Mouse (Mus musculus) activated CD4-positive, CD25-positive, alpha-beta regulatory T cell, adult 4 months (primary cell): Measurements from ENCODE around the gene Dmrtc1c1. TPM values are rescaled to one million over a fixed set of nuclear protein-coding genes. Genes with fewer than 3 reads are reported as not detected.
"Not testable (repeated sequence)": the region's sequence is repeated elsewhere in the genome, so short reads cannot be mapped to it uniquely, and the experiment has no call there.

Experiments used
- ATAC-seq: one replicate; pipeline ENCODE4 v1.8.0; 2017
- polyA plus RNA-seq, 2 experiments: library from polyadenylated mRNA; unstranded; fragments of 100-300 nt; shearing (Covaris generic); gene quantifications; one replicate each; pipeline ENCODE4 v1.2.1; 2017

The Dmrtc1c1 gene
- polyA plus RNA-seq, result not detected

- not testable (repeated sequence) for ATAC-seq
Measured at GRCm38 (mm10) chrX:102802663-102803062, at the start of gene Dmrtc1c1. TSS of gene Dmrtc1c1 (plus strand) at chrX:102802963.

- no peak for ATAC-seq
Measured at GRCm38 (mm10) chrX:102765878-102766277, 36.9 kb upstream of the Dmrtc1c1 start.

DNA sequence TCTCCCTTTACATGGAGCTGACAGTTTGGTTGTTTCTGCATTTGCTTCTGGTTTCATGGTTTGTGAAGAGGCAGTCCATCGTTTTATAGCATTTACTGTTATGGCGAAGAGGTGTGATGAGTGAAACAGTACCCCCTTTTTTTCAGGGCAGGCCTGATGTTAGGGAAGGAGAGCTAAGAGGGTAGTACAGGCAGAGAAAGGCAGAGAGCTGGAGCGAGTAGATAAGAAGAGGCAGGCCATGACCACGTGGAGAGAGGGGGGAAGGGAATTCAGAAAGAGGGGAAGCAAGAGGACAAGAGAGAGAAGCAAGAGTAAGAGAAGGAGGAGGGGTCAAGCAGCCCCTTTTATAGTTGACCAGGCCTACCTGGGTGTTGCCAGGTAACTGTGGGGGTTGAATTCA lies 9.5 kb downstream of the Dmrtc1c1 start:
- no peak for ATAC-seq

- not testable (repeated sequence) for ATAC-seq
Measured at GRCm38 (mm10) chrX:102854516-102854915, 51.8 kb downstream of the Dmrtc1c1 start, which contains the start of gene Dmrtc1c2. TSS of gene Dmrtc1c2 (minus strand) at chrX:102854616.

Other genes starting within 250 kb of the Dmrtc1c1 start
- not detected for gene Phka1, start 158.7 kb upstream of the Dmrtc1c1 start, polyA plus RNA-seq
- not detected for gene Gm3880, start 116.0 kb upstream of the Dmrtc1c1 start, polyA plus RNA-seq
- gene Gm9112, start 95.3 kb upstream of the Dmrtc1c1 start, polyA plus RNA-seq, result not detected
- not detected for gene Dmrtc1b, start 95.1 kb upstream of the Dmrtc1c1 start, polyA plus RNA-seq
- gene Dmrtc1c2, start 51.7 kb downstream of the Dmrtc1c1 start, polyA plus RNA-seq, result not detected
- gene 1700031F05Rik, start 65.0 kb downstream of the Dmrtc1c1 start, polyA plus RNA-seq, result under 1 TPM in 1 of 2 experiments, not detected in 1; 0.33 TPM
- gene Dmrtc1a, start 105.7 kb downstream of the Dmrtc1c1 start, polyA plus RNA-seq, result not detected
- gene 1700011M02Rik, start 105.9 kb downstream of the Dmrtc1c1 start, polyA plus RNA-seq, result not detected
- gene 1700018G05Rik, start 125.4 kb downstream of the Dmrtc1c1 start, polyA plus RNA-seq, result not detected